Mouse (Mus musculus) heart, postnatal 4 days (tissue): ENCODE data around the gene Arhgef25. TPM values are rescaled to one million over a fixed set of nuclear protein-coding genes. Genes with fewer than 3 reads are reported as not detected.
"Not testable (repeated sequence)": the region's sequence is repeated elsewhere in the genome, so short reads cannot be mapped to it uniquely, and the experiment has no call there.

Experiments
- DNase-seq: peaks from one replicate; pipeline ENCODE4 v3.0.0; 2021
- total RNA-seq, 2 experiments: library from RNA; stranded (reverse); gene quantifications; 2 replicates each; pipeline ENCODE4 v1.2.3; 2021

The Arhgef25 gene
- total RNA-seq, 2 experiments from 2014 or later, result 19.9 to 21.0 TPM

DNA sequence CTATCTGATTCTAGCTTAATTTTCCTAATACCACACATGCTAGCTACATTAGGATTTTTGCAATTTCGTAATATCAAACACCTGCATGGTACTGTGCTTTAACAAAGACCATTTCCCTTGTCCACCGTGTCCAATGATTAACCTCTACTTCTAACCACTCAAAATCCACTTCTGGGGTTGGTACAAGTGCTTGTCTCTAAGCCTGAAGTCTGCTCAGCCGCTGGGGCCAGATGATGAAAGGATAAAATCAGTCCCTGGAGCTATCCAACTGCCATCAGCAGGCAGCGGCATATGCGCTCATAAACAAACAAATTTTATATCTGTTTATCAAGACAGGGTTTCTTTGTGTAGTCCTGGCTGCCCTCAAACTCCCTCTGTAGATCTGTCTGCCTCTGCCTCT, 14.7 kb upstream of the Arhgef25 start:
- DNase-seq, result no peak

DNA sequence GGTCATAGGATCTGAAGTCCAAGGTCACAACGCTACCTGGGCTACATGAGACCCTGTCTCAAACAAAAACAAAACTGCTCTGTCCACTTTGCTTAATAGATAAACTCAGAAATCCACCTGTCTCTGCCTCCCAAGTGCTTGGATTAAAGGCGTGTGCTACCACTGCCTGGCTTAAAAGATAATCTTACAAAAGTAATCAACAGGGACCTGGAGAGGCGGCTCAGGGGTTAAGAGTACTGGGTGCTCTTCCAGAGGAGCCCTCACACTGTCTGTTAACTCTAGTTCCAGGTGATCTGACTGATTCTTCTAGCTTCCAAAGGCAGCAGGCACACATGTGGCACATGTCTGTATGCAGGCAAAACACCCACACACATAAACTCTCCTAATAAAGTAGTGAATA, 13.2 kb upstream of the Arhgef25 start:
- DNase-seq, result no peak

DNA sequence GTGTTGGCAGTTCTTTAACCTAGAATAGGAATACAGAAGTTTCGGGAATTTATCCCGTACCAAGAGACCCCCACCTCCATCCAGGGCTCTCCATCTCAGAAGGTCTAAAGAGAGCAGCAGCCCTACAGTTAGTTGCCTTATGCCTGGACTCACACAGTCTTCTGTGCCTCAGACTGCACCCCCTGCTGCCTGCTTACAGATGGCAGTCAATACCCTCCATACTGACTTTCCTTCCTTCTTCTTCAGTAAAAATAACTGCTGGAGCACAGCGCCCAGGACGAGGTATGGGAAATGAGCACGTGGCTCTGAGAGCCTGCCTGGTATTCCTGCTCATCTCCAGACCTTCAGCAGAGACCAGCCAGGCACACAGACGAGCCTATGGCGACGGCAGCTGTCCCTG, 10.4 kb upstream of the Arhgef25 start:
- DNase-seq, result no peak

DNA sequence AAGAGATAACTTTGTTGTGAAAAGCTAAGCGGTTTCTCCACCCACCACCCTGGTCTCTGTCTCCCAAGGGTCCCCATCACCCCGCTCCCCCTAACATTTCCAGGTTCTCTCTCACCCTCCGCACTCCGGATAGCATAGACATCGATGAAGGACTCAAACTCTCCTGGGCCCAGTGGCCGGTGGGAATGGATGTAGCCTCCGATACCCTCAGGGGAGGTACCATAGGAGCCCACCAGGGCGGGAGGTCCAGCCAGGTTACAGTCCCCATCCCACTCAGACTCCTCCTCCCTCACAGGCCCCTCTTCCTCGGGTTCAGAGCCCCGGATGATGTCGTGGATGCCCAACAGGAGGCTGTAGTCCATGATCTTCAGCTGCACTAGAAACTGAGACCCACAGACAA, 9.6 kb upstream of the Arhgef25 start:
- no peak for DNase-seq

DNA sequence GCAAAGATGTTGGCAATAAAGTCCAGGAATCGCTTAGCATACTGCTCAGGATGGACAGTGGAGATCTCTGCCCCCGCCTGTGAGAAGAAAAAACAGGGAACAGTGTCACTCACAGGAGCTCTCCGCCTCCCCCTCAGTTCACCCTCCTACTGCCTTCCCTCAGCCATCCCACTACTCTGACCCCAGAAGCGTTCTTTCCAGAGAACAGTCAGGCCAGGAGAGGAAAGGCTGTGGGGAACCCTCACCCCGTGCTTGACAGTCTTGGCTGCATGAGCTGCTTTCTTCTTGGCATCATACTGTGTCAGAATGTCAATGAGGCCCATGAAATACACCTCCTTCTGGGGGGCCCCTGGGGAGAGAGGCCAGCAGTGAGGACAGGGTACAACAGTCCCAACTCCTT, 9.2 kb upstream of the Arhgef25 start:
- DNase-seq, result no peak

DNA sequence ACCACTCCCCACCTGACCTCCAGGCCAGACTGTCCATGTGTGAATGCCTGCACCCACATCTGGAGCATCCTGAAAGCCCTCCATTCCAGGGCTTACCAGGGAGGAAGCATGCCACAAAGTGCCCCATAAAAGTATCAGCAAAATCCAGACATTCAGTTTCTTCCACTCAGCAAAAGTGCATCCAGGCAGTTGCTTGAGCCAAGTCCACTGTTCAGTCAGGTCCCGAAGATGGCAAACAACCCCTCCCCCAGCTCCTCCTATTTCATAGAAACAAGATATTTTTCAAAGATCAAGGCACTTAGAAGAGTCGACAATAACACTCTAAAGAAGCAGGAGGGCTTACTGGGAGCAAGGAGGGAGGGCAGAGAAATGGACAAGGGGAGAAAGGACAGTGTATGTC, 8.6 kb upstream of the Arhgef25 start:
- DNase-seq, result no peak

DNA sequence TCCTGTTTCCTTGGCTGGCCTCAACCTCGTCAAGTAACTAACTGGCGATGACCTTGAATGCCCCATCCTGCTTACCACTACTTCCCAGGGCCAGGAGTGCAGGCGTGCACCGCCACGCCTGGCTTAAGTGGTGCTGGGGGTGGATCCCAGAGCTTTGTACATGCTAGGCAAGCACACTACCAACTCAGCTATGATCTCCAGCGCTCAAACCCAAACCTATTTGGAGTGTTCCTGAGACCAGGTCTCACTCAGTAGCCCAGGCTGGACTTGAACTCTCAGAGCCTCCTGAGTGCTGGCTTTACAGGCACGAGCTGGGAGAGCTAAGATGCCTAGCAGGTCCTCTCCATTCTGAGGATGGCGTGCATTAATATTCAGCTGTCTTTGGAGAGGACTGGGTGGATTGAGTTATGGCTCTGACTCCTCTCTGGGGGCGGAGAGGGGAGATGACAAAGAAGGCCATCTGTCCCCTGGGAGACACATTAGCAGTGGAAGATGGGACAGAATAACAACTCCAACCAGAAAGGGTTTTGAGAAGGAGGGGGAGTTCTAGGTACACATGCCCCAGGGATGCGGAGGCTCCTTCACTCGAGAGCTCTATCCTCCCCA, 7.7 kb upstream of the Arhgef25 start:
- DNase-seq, result no peak

DNA sequence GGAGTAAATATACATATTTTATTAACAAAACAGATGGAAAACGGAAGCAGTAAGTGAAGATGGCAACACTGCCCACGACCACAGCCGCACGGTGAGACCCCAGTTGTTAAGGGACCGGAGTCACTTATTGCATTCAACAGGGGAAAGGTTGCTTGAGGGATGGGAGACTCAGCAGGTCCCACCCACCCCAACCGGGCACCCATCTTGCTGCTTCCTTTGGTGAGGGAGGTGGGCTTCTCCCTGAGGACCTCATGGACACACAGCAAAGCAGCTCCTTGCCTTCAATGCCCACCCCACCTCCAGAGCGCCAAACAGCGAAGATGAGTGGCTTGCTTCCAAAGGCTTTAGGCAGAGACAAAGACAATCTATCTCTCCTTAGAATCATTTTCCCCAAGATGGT, 7.2 kb upstream of the Arhgef25 start:
- DNase-seq, result no peak

DNA sequence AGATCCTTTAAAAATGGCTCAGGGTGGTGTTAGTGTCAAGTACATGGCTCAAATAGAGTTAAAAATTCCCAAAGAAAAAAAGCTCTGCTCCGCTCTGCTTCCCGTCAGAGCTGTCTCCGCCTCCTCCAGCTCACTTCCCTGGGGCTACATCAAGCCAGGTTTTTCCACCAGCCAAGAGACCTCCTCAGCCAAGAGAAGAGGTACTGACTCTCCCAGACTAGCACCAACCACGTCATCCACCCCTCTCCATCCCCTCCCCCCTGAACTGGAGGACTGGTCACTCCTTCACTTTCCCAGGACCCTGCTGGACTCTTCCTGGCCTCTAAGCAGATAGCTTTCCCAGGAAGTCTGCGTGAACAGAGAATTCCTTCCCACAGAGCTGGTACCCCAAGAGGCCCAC, 6.5 kb upstream of the Arhgef25 start:
- peak; percentile 77 for DNase-seq

DNA sequence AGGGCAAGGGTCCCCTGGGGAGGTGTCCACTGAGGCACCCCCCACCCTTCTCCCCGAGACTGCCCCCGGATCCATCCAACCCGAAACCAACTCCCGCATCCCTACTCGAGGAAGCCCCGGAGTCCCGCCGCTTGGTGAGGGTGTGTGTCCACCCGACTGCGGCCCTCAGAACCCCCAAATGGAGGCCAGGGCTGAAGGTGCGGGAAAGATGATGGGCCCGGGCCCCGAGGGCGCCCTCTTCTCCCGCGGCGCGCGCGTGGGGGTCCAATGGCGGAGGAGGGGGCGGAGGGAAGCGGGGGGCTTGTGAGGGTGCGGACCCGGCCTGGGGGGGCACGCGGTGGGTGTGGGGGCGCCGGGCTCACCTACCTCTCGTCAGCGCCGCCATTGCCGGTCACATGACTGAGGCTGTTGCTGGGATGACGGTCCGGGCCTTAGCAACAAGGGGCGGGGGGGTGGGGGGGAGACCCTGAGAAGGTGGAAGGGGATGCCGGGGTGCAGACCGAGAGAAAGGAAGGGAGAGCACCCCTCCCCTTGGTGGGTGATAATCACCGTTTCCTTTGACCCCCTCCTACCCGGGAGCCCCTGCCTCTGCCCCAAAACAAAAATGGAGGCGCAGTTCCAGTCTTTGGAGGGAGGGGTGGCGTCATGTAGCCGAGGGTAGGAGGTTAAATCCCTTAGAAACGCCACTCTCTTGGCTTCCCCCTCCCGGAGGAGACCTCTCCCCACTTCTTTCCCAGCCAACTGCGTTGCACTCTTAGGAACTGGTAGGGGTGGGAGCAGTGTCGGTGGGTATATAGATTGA, 5.6 kb upstream of the Arhgef25 start, which contains the start of gene Dtx3:
Gene Dtx3 (minus strand): TSS at position 401 of the 802 bp plus-strand sequence.
- peak; percentile 59 for DNase-seq

DNA sequence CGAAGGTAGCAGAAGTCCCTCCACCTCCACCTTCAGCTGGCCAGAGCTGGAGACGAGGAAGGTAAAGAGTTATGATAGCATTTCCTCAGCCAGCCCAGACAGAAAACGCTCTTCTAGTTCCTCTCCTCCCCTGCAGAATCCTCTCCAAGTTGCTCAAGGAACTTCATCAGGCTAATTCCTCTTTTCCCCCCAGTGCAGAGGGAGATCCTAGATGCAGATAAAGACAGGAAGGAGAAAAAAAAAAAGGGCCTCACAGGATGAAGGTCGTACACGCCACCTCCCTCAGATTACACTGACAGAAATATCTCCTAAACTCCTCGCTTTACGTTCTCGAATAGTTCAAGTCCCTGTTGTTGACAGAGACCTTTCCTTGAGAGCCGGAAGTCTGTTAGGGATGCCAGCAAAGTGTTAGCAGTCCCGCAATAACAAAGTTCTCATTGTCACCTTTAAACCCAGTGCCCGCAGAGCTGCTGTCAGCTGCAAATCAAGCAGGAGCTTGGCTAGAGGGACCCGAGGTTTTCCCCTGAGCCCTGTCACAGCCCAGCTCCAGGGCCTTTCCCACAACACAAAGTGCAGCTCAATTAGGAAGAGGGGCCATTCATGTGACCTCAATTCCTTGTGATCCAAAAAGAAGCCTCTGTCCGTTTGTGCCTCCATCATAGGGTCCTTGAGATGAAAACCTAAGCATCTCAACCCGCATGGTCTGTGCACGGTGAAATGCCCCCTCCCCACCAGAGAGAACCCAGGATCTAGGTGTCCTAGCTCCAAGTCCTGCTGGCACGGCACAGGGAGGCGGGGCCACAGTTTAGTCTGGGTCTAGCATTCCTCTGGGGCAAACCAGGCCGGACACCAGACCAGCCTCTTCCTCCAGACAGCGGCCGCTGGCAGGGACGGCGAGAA, 4.8 kb upstream of the Arhgef25 start:
- peak; percentile 75 for DNase-seq

DNA sequence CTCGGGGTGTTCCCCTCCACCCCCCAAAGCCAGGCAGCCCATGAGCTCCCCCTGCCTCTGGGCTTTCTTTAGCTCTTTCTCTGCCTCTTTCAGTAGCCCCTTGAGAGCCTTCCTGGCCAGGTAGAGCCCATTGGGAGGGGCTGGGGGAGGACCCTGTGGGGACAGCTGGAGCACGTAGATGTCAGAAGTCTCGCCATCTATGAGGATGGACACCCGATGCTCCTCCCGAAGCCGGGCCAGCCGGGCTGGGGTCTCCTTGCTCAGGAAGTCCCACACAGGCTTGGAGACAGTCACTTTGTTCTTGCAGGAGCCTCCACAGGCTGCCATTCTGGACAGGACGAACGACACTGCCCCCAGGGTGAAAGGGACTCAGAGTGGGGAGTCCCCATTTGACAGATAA, 3.1 kb upstream of the Arhgef25 start:
- no peak for DNase-seq

DNA sequence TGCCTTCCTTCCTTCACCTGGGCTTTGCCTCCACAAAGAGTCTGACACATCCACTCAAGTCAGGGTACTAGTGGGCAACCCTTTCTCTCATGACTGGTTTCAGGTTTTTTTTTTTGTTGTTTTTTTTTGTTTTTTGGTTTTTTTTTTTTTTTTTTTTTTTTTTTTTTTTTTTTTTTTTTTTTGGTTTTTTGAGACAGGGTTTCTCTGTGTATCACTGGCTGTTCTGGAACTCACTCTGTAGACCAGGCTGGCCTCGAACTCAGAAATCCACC, 2.1 kb upstream of the Arhgef25 start:
- DNase-seq, result not testable (repeated sequence)

DNA sequence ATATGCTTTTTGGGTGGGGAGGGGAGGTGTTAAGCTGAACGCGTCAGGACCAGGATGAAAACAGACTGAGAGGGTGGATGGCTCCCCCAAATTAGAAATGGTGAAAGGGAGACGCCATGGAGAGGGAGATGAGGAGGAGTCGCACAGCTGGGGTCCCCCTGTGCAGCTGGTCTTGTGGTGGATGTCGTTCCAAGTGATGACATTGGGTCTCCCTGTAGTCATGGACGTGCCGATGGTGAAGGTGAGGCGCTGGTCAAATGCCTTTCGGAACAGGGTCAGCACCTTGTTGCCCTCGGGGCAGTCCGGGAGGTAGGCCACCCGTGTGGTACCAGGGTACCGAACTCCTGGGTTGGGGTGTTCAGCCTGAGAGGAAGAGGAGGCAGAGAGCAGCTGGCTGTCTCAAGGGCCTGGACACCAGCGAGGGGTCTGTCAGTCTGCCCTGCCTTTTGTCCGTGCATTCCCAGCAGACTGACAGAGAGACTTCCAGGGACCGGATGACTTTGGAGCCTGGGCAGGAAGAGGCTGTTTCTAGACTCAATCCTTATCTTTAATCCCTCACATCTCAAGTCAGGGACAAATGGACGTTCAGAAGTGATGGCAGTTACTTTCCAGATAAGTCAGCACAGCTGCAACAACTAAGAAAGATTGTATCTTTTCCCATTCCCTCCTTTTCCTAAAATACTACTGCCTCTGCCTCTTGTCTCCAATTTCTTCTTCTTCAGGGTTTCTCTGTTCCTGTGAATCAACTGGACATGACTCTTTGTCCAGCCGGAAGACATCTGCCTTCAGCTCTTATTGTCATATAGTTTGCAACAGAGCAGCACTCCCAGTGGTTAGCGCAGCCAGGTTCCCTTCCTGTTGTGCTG, 1.5 kb upstream of the Arhgef25 start:
- no peak for DNase-seq

DNA sequence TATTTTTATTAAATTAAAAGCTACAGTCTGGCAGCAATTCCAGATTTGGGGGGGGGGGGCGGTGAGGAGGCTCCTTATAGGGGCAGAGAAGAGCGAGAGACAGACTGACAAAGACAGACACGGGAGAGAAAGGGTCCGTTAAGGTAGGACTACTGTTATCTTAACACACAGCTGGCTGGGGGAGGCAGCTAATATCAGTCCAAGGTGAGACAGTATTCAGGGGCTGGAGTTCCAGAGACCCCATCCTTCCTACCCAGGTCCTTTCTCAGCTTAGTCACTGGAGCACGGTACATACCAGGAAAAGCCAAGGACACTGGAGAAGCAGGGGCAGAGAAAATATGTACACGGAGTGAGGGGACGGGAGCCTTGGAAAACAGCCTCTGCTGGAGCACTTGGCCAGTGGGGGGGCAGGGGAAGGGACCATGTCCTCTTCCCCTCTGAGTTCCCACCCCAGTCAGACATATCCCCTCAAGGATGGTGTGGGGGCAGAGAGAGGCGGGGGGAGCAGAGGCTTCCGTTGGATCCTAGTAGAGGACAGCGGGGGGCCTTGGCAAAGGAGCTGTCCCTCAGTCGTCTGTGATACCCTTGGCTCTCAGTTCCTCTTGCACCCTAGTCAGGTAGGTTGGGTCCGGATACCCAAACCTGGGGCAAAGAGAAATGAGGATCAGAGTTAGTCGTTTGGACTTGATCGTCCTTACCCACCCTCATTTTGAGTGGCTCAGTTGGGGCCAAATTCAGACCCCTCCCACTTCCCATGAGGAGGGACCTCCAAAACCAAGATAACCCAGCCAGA, 711 bp upstream of the Arhgef25 start:
- DNase-seq, result no peak

DNA sequence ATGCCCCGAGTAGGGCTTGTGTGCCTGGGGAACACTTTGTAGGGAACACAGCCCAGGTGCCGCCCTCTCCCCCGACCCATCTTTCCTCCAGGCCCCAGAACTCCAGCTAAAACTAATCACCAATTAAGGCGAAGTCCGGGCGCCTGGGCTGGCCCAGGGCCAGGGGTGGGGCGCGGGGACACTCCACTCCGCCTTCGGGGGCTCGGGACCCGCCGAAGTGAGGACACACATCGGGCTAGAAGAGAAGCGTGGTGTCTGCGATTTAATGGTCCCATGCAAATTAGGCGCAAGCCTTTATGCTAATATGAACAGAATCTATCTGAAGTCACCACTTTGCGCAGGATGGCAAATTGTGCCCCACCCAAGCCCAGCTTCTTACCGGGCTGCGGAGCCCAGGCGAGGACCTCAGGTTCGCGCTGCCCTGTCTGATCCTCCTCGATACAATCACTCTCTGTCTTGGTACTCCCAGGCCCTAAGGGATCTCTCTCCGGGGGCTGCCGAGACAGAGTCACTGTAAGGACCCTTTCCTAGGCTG, 700 bp downstream of the Arhgef25 start:
- peak; percentile 55 for DNase-seq

DNA sequence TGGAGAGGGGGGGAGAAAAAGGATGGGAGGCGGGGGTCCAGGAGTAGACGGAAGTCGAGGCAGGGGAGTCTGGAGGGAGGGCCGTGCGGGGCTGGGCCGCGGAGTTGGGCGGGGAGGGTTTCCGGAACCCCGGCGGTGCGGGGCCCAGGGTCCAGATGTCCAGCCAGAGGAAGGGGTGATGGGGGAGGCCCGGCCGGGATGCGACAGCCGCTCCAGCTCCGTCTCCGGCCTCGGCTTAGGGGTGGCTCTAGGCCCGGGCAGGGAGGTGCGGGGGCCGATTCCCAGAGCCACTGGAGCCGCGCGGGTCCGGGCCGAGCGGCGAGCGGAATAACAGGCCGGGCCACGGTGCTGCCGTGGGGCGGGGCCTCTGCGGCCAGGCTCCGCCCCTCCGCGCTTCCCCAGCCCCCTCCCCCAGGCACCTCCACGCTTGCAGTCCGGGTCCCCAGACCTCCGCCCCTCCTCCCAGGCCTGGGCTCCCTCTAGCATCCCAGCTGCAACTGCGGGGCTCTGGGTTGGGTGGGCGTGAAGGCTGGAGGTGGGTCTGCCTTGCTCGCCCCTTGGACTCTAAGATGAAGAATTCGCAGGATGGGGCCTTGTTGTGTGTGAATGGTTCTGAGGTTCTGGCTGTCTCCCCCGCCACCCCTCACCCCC, 1.3 kb downstream of the Arhgef25 start:
- peak; percentile 64 for DNase-seq

DNA sequence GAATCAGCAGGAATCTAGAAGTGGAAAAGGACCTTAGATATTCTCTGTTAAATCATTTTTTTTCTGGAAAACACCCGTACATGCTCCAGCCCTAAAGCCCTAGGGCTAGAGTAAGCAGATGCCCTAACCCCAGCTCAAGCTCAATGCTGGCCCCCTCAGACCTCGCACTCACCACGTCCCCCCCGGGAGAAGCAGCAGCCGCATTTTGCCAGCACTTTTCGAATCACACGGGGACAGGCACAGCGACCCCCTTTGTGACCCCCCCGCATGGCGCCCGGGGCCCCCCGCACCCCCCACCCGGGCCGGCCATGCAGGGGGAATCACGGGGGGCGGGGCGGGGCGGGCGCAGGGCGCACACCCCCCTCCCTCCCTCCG, 1.8 kb downstream of the Arhgef25 start:
- no peak for DNase-seq

DNA sequence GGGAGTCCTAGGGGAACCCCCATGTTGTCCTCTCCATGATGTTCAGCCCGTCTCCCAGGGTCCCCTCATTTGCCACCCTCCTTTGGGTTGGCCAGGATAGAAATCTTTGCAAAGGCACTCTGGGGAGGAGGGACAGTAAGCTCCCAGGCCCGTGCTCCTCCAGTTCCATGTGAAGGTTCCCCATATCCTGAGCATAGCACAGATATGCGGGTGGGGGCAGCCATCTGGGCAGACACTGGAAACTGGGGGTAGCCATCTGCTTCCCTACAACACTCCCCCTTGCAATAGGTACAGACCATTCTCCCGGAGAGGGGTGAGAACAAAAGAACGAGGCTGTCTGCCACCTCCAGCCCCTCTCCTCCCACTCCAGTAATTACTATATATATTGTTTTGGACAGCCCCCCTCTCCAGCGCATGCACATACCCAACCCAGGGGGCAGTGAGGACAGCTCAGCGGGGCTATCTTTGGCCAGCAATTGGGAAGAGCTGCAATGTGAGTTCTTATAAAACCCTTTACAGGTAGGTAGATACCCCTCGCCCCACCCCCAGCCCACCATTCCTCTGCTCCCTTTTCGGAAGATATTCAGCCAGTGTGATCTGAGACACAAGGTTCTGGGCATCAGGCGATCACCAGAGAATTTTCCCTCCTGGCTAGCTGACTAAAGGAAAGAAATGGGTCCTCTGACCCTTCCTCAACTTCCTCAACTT, 2.4 kb downstream of the Arhgef25 start:
- DNase-seq, result no peak

DNA sequence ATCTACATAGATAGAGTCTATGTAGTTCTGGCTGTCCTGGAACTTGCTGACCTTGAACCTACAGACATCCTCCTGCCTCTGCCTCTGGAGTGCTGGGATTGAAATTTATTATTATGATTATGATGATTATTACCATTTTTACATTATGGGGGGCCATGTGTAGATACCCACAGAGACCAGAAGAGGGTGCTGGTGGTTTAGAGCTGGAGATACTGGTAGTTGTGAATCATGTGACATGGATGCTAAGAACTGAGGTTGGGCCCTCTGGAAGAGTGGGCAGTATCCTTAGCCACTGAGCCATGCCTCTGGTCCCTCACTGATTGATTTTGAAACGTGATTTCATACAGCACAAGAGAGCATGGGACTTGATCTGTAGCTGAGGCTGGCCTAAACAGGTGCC, 3.4 kb downstream of the Arhgef25 start:
- no peak for DNase-seq
